Mouse (Mus musculus) forebrain, postnatal 0 days (tissue): Measurements from ENCODE around the gene Pla2r1. TPM values are rescaled to one million over a fixed set of nuclear protein-coding genes. Genes with fewer than 3 reads are reported as not detected.

Source experiments
- ATAC-seq: fragments of 200-750 bp; cut with Nextera tagmentation; 2 replicates; pipeline ENCODE4 v1.8.0; 2017; ENCODE audit warnings: mild to moderate bottlenecking, moderate library complexity
- DNase-seq: peaks from one replicate; pipeline ENCODE4 v3.0.0-alpha.2; 2015
- H3K27ac ChIP-seq: fragments of 300-500 bp; sonication (generic); 2 replicates; pipeline ENCODE4 v1.5.1; 2014; ENCODE audit warnings: low read depth, mild to moderate bottlenecking, antibody characterized with exemption, low read length, moderate library complexity, mixed read lengths
- H3K27me3 ChIP-seq: fragments of 300-500 bp; sonication (generic); 2 replicates; pipeline ENCODE4 v1.6.1; 2014; ENCODE audit warnings: mild to moderate bottlenecking, low read length, mixed read lengths; ENCODE audit not compliant: insufficient read depth
- H3K36me3 ChIP-seq: fragments of 300-500 bp; sonication (generic); 2 replicates; pipeline ENCODE4 v1.6.1; 2014; ENCODE audit warnings: mild to moderate bottlenecking, moderate library complexity; ENCODE audit not compliant: insufficient read depth
- H3K4me1 ChIP-seq: fragments of 300-500 bp; sonication (generic); 2 replicates; pipeline ENCODE4 v1.6.1; 2014; ENCODE audit warnings: antibody characterized with exemption; ENCODE audit not compliant: insufficient read depth
- H3K4me2 ChIP-seq: fragments of 300-500 bp; sonication (generic); 2 replicates; pipeline ENCODE4 v1.6.1; 2014; ENCODE audit warnings: low read depth, mild to moderate bottlenecking, moderate library complexity
- H3K4me3 ChIP-seq: fragments of 300-500 bp; sonication (generic); 2 replicates; pipeline ENCODE4 v1.5.1; 2014; ENCODE audit warnings: low read depth, low read length, mixed read lengths
- H3K9ac ChIP-seq: fragments of 300-500 bp; sonication (generic); 2 replicates; pipeline ENCODE4 v1.6.1; 2014; ENCODE audit warnings: mild to moderate bottlenecking
- H3K9me3 ChIP-seq: fragments of 300-500 bp; sonication (generic); 2 replicates; pipeline ENCODE4 v1.6.1; 2016; ENCODE audit warnings: low read length
- CTCF ChIP-seq: sonication (generic); IDR thresholded peaks from 2 replicates; pipeline ENCODE4 v1.5.1; 2016; ENCODE audit warnings: antibody characterized with exemption, control low read depth, low read depth
- WGBS: fragments of 180-500 bp; shearing (Covaris S2); extraction: QIAGEN DNeasy Blood & Tissue Kit; methylation state at CpG from one replicate; pipeline ENCODE4 v1.1.7; 2014; 5-methylcytosine and 5-hydroxymethylcytosine counted together
- polyA plus RNA-seq: library from polyadenylated mRNA; unstranded; fragments of >200 nt; fragmentation: Nextera tagmentation; extraction: Ambion mirVana; gene quantifications from 2 replicates; pipeline ENCODE4 v1.2.1, GENCODE M21; 2015
- total RNA-seq: library from RNA; depleted of rRNA; stranded (reverse); fragments of >200 nt; gene quantifications from 2 replicates; pipeline ENCODE4 v1.2.3, GENCODE M21; 2014

Gene Pla2r1
- total and polyA plus RNA-seq, 2 experiments from 2014 or later = 0.21 to 0.81 TPM

DNA sequence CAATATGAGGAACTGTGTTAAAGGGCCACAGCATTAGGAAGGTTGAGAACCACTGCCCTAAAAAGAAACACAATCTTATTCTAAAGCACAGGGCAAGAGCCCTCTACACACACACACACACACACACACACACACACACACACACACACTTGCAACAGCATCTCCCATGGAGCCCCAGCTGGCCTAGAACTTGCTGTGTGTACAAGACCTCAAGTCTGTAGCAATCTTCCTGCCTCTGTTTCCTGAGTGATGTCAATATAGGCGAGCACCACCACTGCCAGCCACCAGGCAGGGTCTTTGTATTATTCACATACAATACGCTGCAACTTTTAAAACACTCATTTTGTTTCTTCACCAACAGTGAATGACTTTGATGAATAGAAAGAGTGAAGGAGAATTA, 145.7 kb downstream of the Pla2r1 start:
- no peaks in the 10 kb centered on the region for H3K27me3 ChIP-seq
- 63% methylated on average over 2 of the region's 2 CpGs for WGBS
- H3K9ac ChIP-seq = no peak overlapping the region
- no peaks in the 10 kb centered on the region for H3K36me3 ChIP-seq
- H3K4me1 ChIP-seq = no peaks in the 10 kb centered on the region
- TF ChIP-seq CTCF = no peak
- no peak for DNase-seq
- H3K27ac ChIP-seq = no peak overlapping the region
- ATAC-seq = no peak
- H3K4me3 ChIP-seq = no peak overlapping the region
- H3K9me3 ChIP-seq = no peaks in the 10 kb centered on the region
- no peak overlapping the region for H3K4me2 ChIP-seq

DNA sequence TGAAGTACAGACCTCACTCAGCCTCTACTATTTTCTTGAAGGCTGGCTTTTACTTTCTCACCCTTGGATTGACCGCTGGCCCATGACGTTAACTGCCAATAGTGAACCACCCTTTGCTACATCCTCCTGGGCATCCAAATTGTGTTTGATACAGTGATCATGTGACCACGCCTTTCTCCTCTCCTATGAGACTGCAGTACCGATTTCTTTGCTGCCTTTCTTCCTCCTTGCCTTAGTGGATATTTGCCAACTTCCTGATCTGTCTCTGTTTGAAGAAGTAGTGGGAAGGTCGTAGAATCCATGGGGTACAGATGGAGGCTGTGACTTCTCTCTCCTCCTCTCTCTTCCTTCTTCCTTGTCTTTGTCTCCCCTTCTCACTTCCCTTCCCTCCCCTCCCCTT, 147.7 kb downstream of the Pla2r1 start:
- 93% methylated on average over 5 of the region's 5 CpGs for WGBS
- H3K4me3 ChIP-seq = no peak overlapping the region
- no peaks in the 10 kb centered on the region for H3K27me3 ChIP-seq
- no peak overlapping the region for H3K9ac ChIP-seq
- H3K9me3 ChIP-seq = no peaks in the 10 kb centered on the region
- TF ChIP-seq CTCF = no peak
- no peak overlapping the region for H3K4me2 ChIP-seq
- no peaks in the 10 kb centered on the region for H3K36me3 ChIP-seq
- ATAC-seq (no peak), DNase-seq (no peak)
- H3K4me1 ChIP-seq = no peaks in the 10 kb centered on the region
- no peak overlapping the region for H3K27ac ChIP-seq

- ATAC-seq = no peak
- WGBS = 92% methylated on average over 7 of the region's 7 CpGs
These were observed 148.3 kb downstream of the Pla2r1 start for GRCm38 (mm10) chr2:60404763-60405162.

DNA sequence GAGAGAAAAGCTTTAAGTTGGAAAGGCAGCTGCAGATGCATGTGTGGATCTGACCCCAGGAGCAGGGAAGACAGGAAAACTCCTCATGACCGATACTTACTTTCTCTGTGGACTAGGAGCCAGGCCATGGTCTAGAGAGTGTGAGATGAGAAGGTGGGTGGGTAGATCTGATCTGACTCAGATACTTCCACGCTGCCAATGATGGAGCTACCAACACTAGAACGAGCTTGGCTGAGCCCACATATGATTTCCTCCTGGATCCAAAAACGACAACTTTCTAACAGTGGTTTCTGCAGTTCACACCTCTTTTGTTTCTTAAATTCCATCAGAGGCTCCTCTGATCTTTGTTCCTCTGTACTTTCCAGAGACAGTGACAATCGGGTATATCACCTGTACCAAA, 151.4 kb downstream of the Pla2r1 start:
- no peak overlapping the region for H3K4me2 ChIP-seq
- WGBS = 83% methylated on average over 5 of the region's 5 CpGs
- no peak overlapping the region for H3K9ac ChIP-seq
- no peaks in the 10 kb centered on the region for H3K9me3 ChIP-seq
- H3K4me3 ChIP-seq = no peak overlapping the region
- no peaks in the 10 kb centered on the region for H3K4me1 ChIP-seq
- H3K27me3 ChIP-seq = no peaks in the 10 kb centered on the region
- no peaks in the 10 kb centered on the region for H3K36me3 ChIP-seq
- TF ChIP-seq CTCF = no peak
- no peak for DNase-seq
- no peak for ATAC-seq
- H3K27ac ChIP-seq = no peak overlapping the region

More at GRCm38 (mm10) chr2:60404763-60405162, 148.3 kb downstream of the Pla2r1 start:
- H3K4me3 ChIP-seq = no peak overlapping the region
- no peaks in the 10 kb centered on the region for H3K9me3 ChIP-seq
- no peak overlapping the region for H3K9ac ChIP-seq
- H3K27ac ChIP-seq = no peak overlapping the region
- TF ChIP-seq CTCF = no peak
- H3K4me2 ChIP-seq = no peak overlapping the region
- no peaks in the 10 kb centered on the region for H3K27me3 ChIP-seq
- no peaks in the 10 kb centered on the region for H3K4me1 ChIP-seq
- no peak for DNase-seq
- no peaks in the 10 kb centered on the region for H3K36me3 ChIP-seq

GRCm38 (mm10) chr2:60393786-60394185, 159.3 kb downstream of the Pla2r1 start:
- no peaks in the 10 kb centered on the region for H3K36me3 ChIP-seq
- no peak overlapping the region for H3K4me2 ChIP-seq
- H3K4me3 ChIP-seq = no peak overlapping the region
- ATAC-seq = no peak
- H3K4me1 ChIP-seq = no peaks in the 10 kb centered on the region
- no peak overlapping the region for H3K27ac ChIP-seq
- no peak for DNase-seq
- WGBS = 77% methylated on average over 6 of the region's 6 CpGs
- no peaks in the 10 kb centered on the region for H3K27me3 ChIP-seq
- H3K9ac ChIP-seq = no peak overlapping the region
- TF ChIP-seq CTCF = no peak
- no peaks in the 10 kb centered on the region for H3K9me3 ChIP-seq

- H3K9me3 ChIP-seq = no peaks in the 10 kb centered on the region
- no peak overlapping the region for H3K4me2 ChIP-seq
- DNase-seq (no peak), ATAC-seq (no peak)
- TF ChIP-seq CTCF = no peak
- H3K27ac ChIP-seq = no peak overlapping the region
- 85% methylated on average over 4 of the region's 4 CpGs for WGBS
- H3K4me1 ChIP-seq = no peaks in the 10 kb centered on the region
- no peaks in the 10 kb centered on the region for H3K36me3 ChIP-seq
- H3K4me3 ChIP-seq = no peak overlapping the region
- H3K9ac ChIP-seq = no peak overlapping the region
- H3K27me3 ChIP-seq = no peaks in the 10 kb centered on the region
These were observed 160.8 kb downstream of the Pla2r1 start for GRCm38 (mm10) chr2:60392286-60392685.

- Histone ChIP-seq H3K27me3 (peaks cover 3% of the 10 kb centered on the region; the same call in 1 of the 2 replicates), H3K4me3 (no peak overlapping the region), H3K4me2 (no peak overlapping the region), H3K27ac (no peak overlapping the region), H3K4me1 (0 out of 2 replicates have a peak, but pooled peaks cover 5% of the 10 kb centered on the region), H3K9me3 (no peaks in the 10 kb centered on the region), H3K9ac (no peak overlapping the region), H3K36me3 (no peaks in the 10 kb centered on the region)
- ATAC-seq (no peak), DNase-seq (no peak)
- WGBS = 85% methylated on average over 3 of the region's 3 CpGs
- no peak for TF ChIP-seq CTCF
These were observed 165.7 kb downstream of the Pla2r1 start for GRCm38 (mm10) chr2:60387363-60387762.

- no peak for DNase-seq
- Histone ChIP-seq H3K4me3 (no peak overlapping the region), H3K4me1 (0 out of 2 replicates have a peak, but pooled peaks cover 5% of the 10 kb centered on the region), H3K27me3 (peaks cover 3% of the 10 kb centered on the region; the same call in 1 of the 2 replicates), H3K27ac (no peak overlapping the region), H3K4me2 (no peak overlapping the region), H3K9me3 (no peaks in the 10 kb centered on the region), H3K36me3 (no peaks in the 10 kb centered on the region), H3K9ac (no peak overlapping the region)
- ATAC-seq = no peak
- no peak for TF ChIP-seq CTCF
- WGBS = 88% methylated on average over 2 of the region's 2 CpGs
These were observed 166.3 kb downstream of the Pla2r1 start for GRCm38 (mm10) chr2:60386835-60387234.
